Mouse (Mus musculus) ES-Bruce4 (cell line): ENCODE results near the gene Kmt5c. TPM values are rescaled to one million over a fixed set of nuclear protein-coding genes. Genes with fewer than 3 reads are reported as not detected.
A peak's percentile ranks its signal among the peaks of the same experiment; 100 is the strongest.

Source experiments
- H3K27ac ChIP-seq: 2 replicates; pipeline ENCODE4 v1.5.1; 2012; ENCODE audit warnings: low read length, inconsistent platforms; ENCODE audit not compliant: insufficient read depth
- H3K27me3 ChIP-seq: 2 replicates; pipeline ENCODE4 v1.6.1; 2012; ENCODE audit warnings: mild to moderate bottlenecking, low read length, inconsistent platforms; ENCODE audit not compliant: control insufficient read depth, poor library complexity, insufficient read depth, severe bottlenecking
- H3K36me3 ChIP-seq: 2 replicates; pipeline ENCODE4 v1.6.1; 2012; ENCODE audit warnings: inconsistent platforms, mild to moderate bottlenecking, low read length, moderate library complexity; ENCODE audit not compliant: control insufficient read depth, poor library complexity, insufficient read depth, severe bottlenecking
- H3K4me1 ChIP-seq: one replicate; pipeline ENCODE4 v1.8.1; 2011; ENCODE audit warnings: low read length; ENCODE audit not compliant: control insufficient read depth, insufficient read depth
- H3K4me3 ChIP-seq: 2 replicates; pipeline ENCODE4 v1.5.1; 2011; ENCODE audit warnings: low read depth, mild to moderate bottlenecking, low read length
- H3K9ac ChIP-seq: 2 replicates; pipeline ENCODE4 v1.6.1; 2012; ENCODE audit warnings: low read depth, mild to moderate bottlenecking, inconsistent platforms; ENCODE audit not compliant: poor library complexity, severe bottlenecking
- H3K9me3 ChIP-seq: replicated peaks from 2 replicates; pipeline ENCODE4 v1.6.1; 2012; ENCODE audit warnings: mild to moderate bottlenecking, low read length, inconsistent platforms; ENCODE audit not compliant: control insufficient read depth, poor library complexity, insufficient read depth, severe bottlenecking
- CTCF ChIP-seq: IDR thresholded peaks from one replicate; pipeline ENCODE4 v1.8.1; 2011; ENCODE audit warnings: low read depth, low read length
- EP300 ChIP-seq: IDR thresholded peaks from 2 replicates; pipeline ENCODE4 v1.6.1; 2011; ENCODE audit warnings: low read depth, low read length; ENCODE audit not compliant: insufficient read depth
- POLR2A ChIP-seq: IDR thresholded peaks from one replicate; pipeline ENCODE4 v1.8.1; 2011; ENCODE audit warnings: low read length; ENCODE audit not compliant: insufficient read depth
- polyA plus RNA-seq: library from polyadenylated mRNA; stranded (reverse); fragments of >200 nt; gene quantifications from 2 replicates; pipeline ENCODE4 v1.2.4, GENCODE M21; 2011; ENCODE audit warnings: low read depth; ENCODE audit not compliant: missing spikeins, insufficient read depth, insufficient read length

Gene Kmt5c
- polyA plus RNA-seq, 1 experiment = 72.3 TPM

GRCm38 (mm10) chr7:4793674-4794073 lies 53.8 kb downstream of the Kmt5c start:
- TF ChIP-seq POLR2A (no peak), EP300 (no peak), CTCF (no peak)
- H3K27ac ChIP-seq = peak overlapping the region; percentile 39

DNA sequence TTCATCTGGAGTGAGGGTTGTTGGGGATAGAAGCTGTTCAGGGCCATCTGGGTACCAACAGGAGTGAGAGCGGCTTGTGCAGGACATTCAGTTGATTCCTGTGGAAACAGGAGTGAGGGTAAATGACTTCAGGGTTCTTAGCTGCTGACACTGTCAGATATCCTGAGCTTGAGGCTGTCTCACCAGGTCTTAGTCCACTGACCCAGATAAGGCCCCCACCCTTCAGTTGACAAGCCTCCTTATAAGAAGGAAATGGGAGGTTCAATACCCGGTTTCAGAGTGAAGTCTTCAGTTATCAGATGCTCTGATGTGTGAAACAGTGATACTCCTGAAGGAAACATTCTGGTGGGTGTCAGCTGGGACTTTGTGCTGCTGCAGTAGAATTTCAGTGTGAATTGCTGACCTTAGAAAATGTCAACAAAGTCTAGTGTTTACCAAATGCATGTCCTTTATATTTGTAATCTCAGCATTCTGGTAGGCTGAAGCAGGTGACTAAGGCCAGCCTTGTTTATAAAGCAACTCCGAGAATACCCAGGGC lies 54.8 kb downstream of the Kmt5c start:
- Histone ChIP-seq H3K4me1 (no peaks in the 10 kb centered on the region), H3K9me3 (no peaks in the 10 kb centered on the region), H3K36me3 (peaks cover 45% of the 10 kb centered on the region), H3K27ac (peak overlapping the region; percentile 39; the same call in 1 of the 2 replicates), H3K27me3 (no peaks in the 10 kb centered on the region), H3K4me3 (peak overlapping the region; percentile 99), H3K9ac (peak overlapping the region; percentile 98)
- no peak for TF ChIP-seq POLR2A
- no peak for TF ChIP-seq CTCF
- TF ChIP-seq EP300 = no peak

More at GRCm38 (mm10) chr7:4793674-4794073, 53.8 kb downstream of the Kmt5c start:
- no peaks in the 10 kb centered on the region for H3K27me3 ChIP-seq
- H3K36me3 ChIP-seq = peaks cover 45% of the 10 kb centered on the region
- H3K4me1 ChIP-seq = no peaks in the 10 kb centered on the region
- peak overlapping the region; percentile 98 for H3K9ac ChIP-seq
- peak overlapping the region; percentile 99 for H3K4me3 ChIP-seq
- H3K9me3 ChIP-seq = no peaks in the 10 kb centered on the region

DNA sequence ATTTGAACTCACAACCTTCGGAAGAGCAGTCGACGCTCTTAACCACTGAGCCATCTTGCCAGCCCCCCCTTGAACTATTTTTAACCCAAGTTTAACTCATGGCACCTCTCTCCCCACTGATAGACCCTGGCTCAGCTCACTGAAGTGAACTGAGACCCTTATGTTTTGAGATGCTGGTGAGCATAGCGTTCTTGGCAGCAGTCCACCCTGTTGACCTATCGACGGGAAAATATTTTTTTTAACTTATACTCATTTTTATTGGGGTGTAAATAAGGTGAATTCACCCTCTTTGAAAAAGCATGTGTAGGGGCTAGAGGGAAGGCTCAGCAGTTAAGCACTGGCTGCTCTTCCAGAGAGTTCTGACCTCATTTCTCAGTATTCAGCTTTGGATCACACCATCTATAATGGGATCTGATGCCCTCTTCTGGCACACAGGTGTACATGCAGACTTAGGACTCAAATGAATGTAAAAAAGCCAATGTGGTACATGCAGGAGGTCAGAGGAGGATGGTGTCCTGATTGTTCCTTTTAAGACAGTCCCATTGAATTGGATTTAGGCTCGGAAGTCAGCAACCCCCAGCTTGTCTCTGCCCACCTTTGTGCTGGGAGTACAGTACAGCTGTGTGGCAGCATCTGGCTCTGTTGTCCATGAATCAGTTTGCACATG lies 56.0 kb downstream of the Kmt5c start:
- Histone ChIP-seq H3K36me3 (peaks cover 45% of the 10 kb centered on the region), H3K9me3 (no peaks in the 10 kb centered on the region), H3K4me3 (no peak overlapping the region), H3K27ac (peak overlapping the region; percentile 29; the same call in 1 of the 2 replicates), H3K4me1 (no peaks in the 10 kb centered on the region), H3K27me3 (no peaks in the 10 kb centered on the region), H3K9ac (no peak overlapping the region)
- no peak for TF ChIP-seq EP300
- peak; percentile 24 for TF ChIP-seq CTCF
- no peak for TF ChIP-seq POLR2A

Other genes starting within 250 kb of the Kmt5c start
- 63.1 and 68.7 TPM in 2 replicates for gene Ppp1r12c, start 238.4 kb upstream of the Kmt5c start, polyA plus RNA-seq
- gene Tnnt1, start 223.7 kb upstream of the Kmt5c start, polyA plus RNA-seq = 20.2 and 20.7 TPM in 2 replicates
- 10.0 and 11.5 TPM in 2 replicates for gene Tnni3, start 215.9 kb upstream of the Kmt5c start, polyA plus RNA-seq
- gene Dnaaf3, start 207.7 kb upstream of the Kmt5c start, polyA plus RNA-seq = 9.2 and 10.0 TPM in 2 replicates
- gene Syt5, start 192.6 kb upstream of the Kmt5c start, polyA plus RNA-seq = 4.3 and 4.9 TPM in 2 replicates
- not detected in 2 replicates for gene Ptprh, start 136.1 kb upstream of the Kmt5c start, polyA plus RNA-seq
- gene Tmem86b, start 108.7 kb upstream of the Kmt5c start, polyA plus RNA-seq = 3.8 and 5.5 TPM in 2 replicates
- gene Ppp6r1, start 81.1 kb upstream of the Kmt5c start, polyA plus RNA-seq = 58.6 and 66.3 TPM in 2 replicates
- 51.8 and 63.3 TPM in 2 replicates for gene Hspbp1, start 55.0 kb upstream of the Kmt5c start, polyA plus RNA-seq
- 10.9 TPM in 2 replicates for gene Brsk1, start 49.5 kb upstream of the Kmt5c start, polyA plus RNA-seq
- gene Tmem150b, start 14.9 kb upstream of the Kmt5c start, polyA plus RNA-seq = not detected in 2 replicates
- gene Cox6b2, start 13.0 kb downstream of the Kmt5c start, polyA plus RNA-seq = 319 and 368 TPM in 2 replicates
- not detected in 2 replicates for gene Fam71e2, start 31.2 kb downstream of the Kmt5c start, polyA plus RNA-seq
- 1.4 and 1.9 TPM in 2 replicates for gene Il11, start 42.7 kb downstream of the Kmt5c start, polyA plus RNA-seq
- not detected in 2 replicates for gene Tmem190, start 42.8 kb downstream of the Kmt5c start, polyA plus RNA-seq
- gene Tmem238, start 49.5 kb downstream of the Kmt5c start, polyA plus RNA-seq = 2.6 and 6.8 TPM in 2 replicates
- gene Rpl28, start 52.8 kb downstream of the Kmt5c start, polyA plus RNA-seq = 969 and 977 TPM in 2 replicates
- gene Ube2s, start 72.5 kb downstream of the Kmt5c start, polyA plus RNA-seq = 474 and 498 TPM in 2 replicates
- gene Shisa7, start 104.6 kb downstream of the Kmt5c start, polyA plus RNA-seq = 3.8 and 5.3 TPM in 2 replicates
- gene Isoc2b, start 130.1 kb downstream of the Kmt5c start, polyA plus RNA-seq = 3.8 and 4.2 TPM in 2 replicates
- gene Isoc2a, start 137.0 kb downstream of the Kmt5c start, polyA plus RNA-seq = 3.3 and 4.3 TPM in 2 replicates
- 1.1 TPM in 2 replicates for gene Gm36210, start 166.4 kb downstream of the Kmt5c start, polyA plus RNA-seq
- 5.0 and 5.4 TPM in 2 replicates for gene Zfp628, start 175.1 kb downstream of the Kmt5c start, polyA plus RNA-seq
- 2.2 and 3.3 TPM in 2 replicates for gene Nat14, start 181.9 kb downstream of the Kmt5c start, polyA plus RNA-seq
- gene Ssc5d, start 185.7 kb downstream of the Kmt5c start, polyA plus RNA-seq = 1.5 and 2.0 TPM in 2 replicates
- 0.48 and 1.0 TPM in 2 replicates for gene Sbk2, start 224.3 kb downstream of the Kmt5c start, polyA plus RNA-seq
- 0.25 and 0.55 TPM in 2 replicates for gene Sbk3, start 231.1 kb downstream of the Kmt5c start, polyA plus RNA-seq